14 mouse cellular contexts compared by ENCODE assay signal in genomic region chr9:65535789-65536469, GRCm38 (mm10). TPM values are rescaled to one million over a fixed set of nuclear protein-coding genes. Genes with fewer than 3 reads are reported as not detected.
DNase-seq lines count a peak whose midpoint lies in the region; ATAC-seq lines count a peak whose summit lies in the region.
"Had no signal": no experiment of that assay in that cellular context is flagged by ENCODE, and none has a peak within 500 bp of the region (broad histone marks: within the 10 kb centered on the region; RNA-seq: fewer than 3 reads in every experiment).

No protein-coding gene starts in this region.

- no peaks in the 10 kb centered on the region for H3K4me1 ChIP-seq in heart, embryonic 12.5 days (replicated peaks)
- H3K4me1 ChIP-seq: forebrain, embryonic 10.5 days; hindbrain, embryonic 13.5 days had no signal

- H3K36me3 ChIP-seq in heart, embryonic 12.5 days: no peaks in the 10 kb centered on the region
- H3K36me3 ChIP-seq: forebrain, embryonic 10.5 days; hindbrain, embryonic 13.5 days had no signal

- no peak for ATAC-seq in heart, embryonic 12.5 days (ENCODE audit: insufficient number of reproducible peaks, low FRiP score)
- ATAC-seq in inflammation-experienced regulatory T-cells, adult 6 months: peak; percentile 74

- H3K9ac ChIP-seq in heart, embryonic 12.5 days: no peak overlapping the region
- H3K9ac ChIP-seq: hindbrain, embryonic 13.5 days had no signal

- no peaks in the 10 kb centered on the region for H3K27me3 ChIP-seq in heart, embryonic 12.5 days (replicated peaks)
- H3K27me3 ChIP-seq: hindbrain, embryonic 13.5 days had no signal

- H3K4me3 ChIP-seq in heart, embryonic 12.5 days: no peak overlapping the region
- H3K4me3 ChIP-seq: forebrain, embryonic 10.5 days; hindbrain, embryonic 13.5 days had no signal

- peak; percentile 96 for DNase-seq in heart, adult 11 months
- peak; percentile 62 to 66 for DNase-seq in B cell, adult 2 months
- peak; percentile 50 to 58 for DNase-seq in natural killer cell, adult 2 months (ENCODE audit: low spot score in 2 of 2)
- DNase-seq in embryo, embryonic 10.5 days (ENCODE audit: low spot score): no peak
- no peak for DNase-seq in cerebellum, postnatal 14 days
- DNase-seq in layer of hippocampus, postnatal 36 days: no peak
- DNase-seq: embryo, embryonic 11 days; gastrocnemius, postnatal 25 days; kidney, postnatal 14 days; right cerebral cortex, adult 18-20 months had no signal

- no peaks in the 10 kb centered on the region; the same call in 1 of the 2 replicates for H3K9me3 ChIP-seq in heart, embryonic 12.5 days (replicated peaks)
- H3K9me3 ChIP-seq: forebrain, embryonic 10.5 days; hindbrain, embryonic 13.5 days had no signal

- 77% methylated on average over 11 of the region's 11 CpGs for WGBS in heart, embryonic 12.5 days

- H3K27ac ChIP-seq in heart, embryonic 12.5 days (ENCODE audit: poor library complexity, severe bottlenecking): no peak overlapping the region
- H3K27ac ChIP-seq: forebrain, embryonic 10.5 days; hindbrain, embryonic 13.5 days had no signal

- H3K4me2 ChIP-seq in heart, embryonic 12.5 days: no peak overlapping the region
- H3K4me2 ChIP-seq: hindbrain, embryonic 13.5 days had no signal

RNA-seq across cellular contexts. Expression of gene Ankdd1a, which starts 15.9 kb away (rescaled TPM):
- polyA plus RNA-seq in heart, embryonic 12.5 days (2016; fragmentation: Nextera tagmentation; extraction: Ambion mirVana): not detected in 2 replicates
- polyA plus RNA-seq in inflammation-experienced regulatory T-cells, adult 6 months (2017; shearing (Covaris generic)): not detected
- total RNA-seq in layer of hippocampus, postnatal 36 days (2021): 1 to 10 TPM; 2.9 to 3.5 TPM
- total RNA-seq: gastrocnemius, postnatal 25 days had no signal
- polyA plus RNA-seq: forebrain, embryonic 10.5 days had no signal

RNA-seq across cellular contexts. Expression of gene Plekho2, which starts 43.9 kb away (rescaled TPM):
- 14.0 and 14.9 TPM in 2 replicates for polyA plus RNA-seq in heart, embryonic 12.5 days (2016; fragmentation: Nextera tagmentation; extraction: Ambion mirVana)
- 10 to 100 TPM; 44.8 to 84.9 (median 55.9) TPM for polyA plus RNA-seq in inflammation-experienced regulatory T-cells, adult 6 months (2017; shearing (Covaris generic))
- total RNA-seq in layer of hippocampus, postnatal 36 days (2021): 10 to 100 TPM in 1 of 2 experiments, 1 to 10 TPM in 1; 9.8 to 10.9 TPM

RNA-seq across cellular contexts. Expression of gene Pif1, which starts 51.0 kb away (rescaled TPM):
- 12.4 and 14.4 TPM in 2 replicates for polyA plus RNA-seq in heart, embryonic 12.5 days (2016; fragmentation: Nextera tagmentation; extraction: Ambion mirVana)
- polyA plus RNA-seq in inflammation-experienced regulatory T-cells, adult 6 months (2017; shearing (Covaris generic)): 1 to 10 TPM in 2 of 3 experiments, under 1 TPM in 1; 0.32 to 7.4 (median 1.1) TPM
- under 1 TPM; 0.12 to 0.25 TPM for total RNA-seq in layer of hippocampus, postnatal 36 days (2021)
- total RNA-seq: gastrocnemius, postnatal 25 days had no signal

Comparison
In these comparisons a context has a peak if more than half of its experiments do, and no peak if none do; other contexts are left out.
1. DNase-seq: peak in heart, adult 11 months (single experiment), B cell, adult 2 months (2 of 2) and natural killer cell, adult 2 months (2 of 2); none in embryo, embryonic 10.5 days (single experiment), cerebellum, postnatal 14 days (0 of 2) and layer of hippocampus, postnatal 36 days (0 of 2).